Mouse (Mus musculus) small intestine, adult 2 months (tissue): ENCODE measurements at regions not wholly inside any gene's neighbourhood (a gene's known extent, or its start where the extent isn't known, plus 50 kb on each side); places are given as distances from the start of the nearest gene placed in this dataset.

Experiments
- CTCF ChIP-seq: fragments of 200-500 bp; IDR thresholded peaks from 2 replicates; pipeline ENCODE4 v1.5.1; 2012; ENCODE audit warnings: low read depth, mild to moderate bottlenecking, control low read depth, inconsistent platforms, low read length, moderate library complexity, mixed read lengths; ENCODE audit not compliant: insufficient replicate concordance, insufficient read length; ENCODE audit errors: extremely low read depth
- POLR2A ChIP-seq: fragments of 200-500 bp; IDR thresholded peaks from 2 replicates; pipeline ENCODE4 v1.6.1; 2012; ENCODE audit warnings: low read depth, mild to moderate bottlenecking, control low read depth, inconsistent platforms, low read length, moderate library complexity

- TF ChIP-seq POLR2A (0 out of 2 replicates have a peak, but pooled peaks have one; percentile 8), CTCF (no peak)
These were observed 278.6 kb downstream of the Gm21863 start for GRCm38 (mm10) chr12:20232746-20233453.
